Mouse (Mus musculus): ENCODE measurements around the gene Qprt.
"Not testable (repeated sequence)": the region's sequence is repeated elsewhere in the genome, so short reads cannot be mapped to it uniquely, and the experiment has no call there.

Qprt gene

GRCm38 (mm10) chr7:127093914-127094313, 28.1 kb downstream of the Qprt start:
- DNase-seq: no peak

- peak; percentile 43 for DNase-seq
Measured at GRCm38 (mm10) chr7:127091114-127091896, 30.7 kb downstream of the Qprt start, which contains the start of gene AI467606. AI467606 (plus strand) TSS chr7:127091359.

- DNase-seq: no peak
Measured at GRCm38 (mm10) chr7:127090154-127091113, 31.6 kb downstream of the Qprt start.

DNA sequence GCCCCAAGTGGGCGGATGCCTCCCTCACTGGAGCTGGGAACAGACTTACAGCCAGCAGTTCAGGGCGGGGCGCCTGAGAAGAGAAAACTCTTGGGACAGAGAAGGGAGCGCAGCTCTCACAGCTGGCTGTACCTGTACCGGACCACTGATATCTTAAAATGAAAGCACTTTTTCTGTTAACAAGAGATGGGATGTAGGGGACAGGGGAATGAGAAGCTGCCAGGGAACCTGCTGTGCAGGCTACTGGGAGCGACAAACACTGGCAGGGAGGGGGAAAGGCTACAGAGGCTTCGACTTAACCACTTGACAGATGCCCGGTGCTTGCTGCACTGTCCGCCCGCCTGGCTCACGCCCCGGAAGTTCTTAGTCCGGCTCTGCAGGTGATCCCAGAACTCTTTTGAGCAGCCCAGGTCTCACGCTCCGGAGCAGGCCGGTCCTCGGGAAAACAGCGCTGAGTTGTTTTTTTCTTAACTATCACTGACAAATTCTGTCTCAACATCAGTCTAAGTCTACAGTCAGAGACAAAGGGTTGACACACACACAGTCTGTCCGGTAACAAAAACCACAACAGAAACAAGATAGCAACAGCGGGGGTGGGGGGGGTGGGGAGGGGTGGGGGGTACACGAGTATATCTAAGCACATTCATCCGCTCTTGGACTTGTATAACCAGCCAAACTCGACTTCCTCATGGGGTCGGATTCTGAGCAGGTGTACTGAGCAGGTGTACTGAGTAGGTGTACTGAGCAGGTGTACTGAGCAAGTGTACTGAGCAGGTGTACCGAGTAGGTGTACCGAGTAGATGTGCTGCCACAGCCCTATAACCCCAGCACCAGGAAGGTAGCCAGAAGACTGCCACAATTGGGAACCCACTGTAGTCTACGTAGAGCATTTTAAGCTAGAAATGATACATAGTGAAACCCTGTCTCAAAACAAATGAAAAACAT, 32.9 kb downstream of the Qprt start:
- DNase-seq: no peak

- DNase-seq: no peak
Measured at GRCm38 (mm10) chr7:127088083-127088482, 33.9 kb downstream of the Qprt start.

- DNase-seq: not testable (repeated sequence)
Measured at GRCm38 (mm10) chr7:127087278-127088010, 34.6 kb downstream of the Qprt start, which contains the start of gene Zg16. Zg16 (minus strand) TSS chr7:127087328.

- DNase-seq: not testable (repeated sequence)
Measured at GRCm38 (mm10) chr7:127085751-127086150, 36.3 kb downstream of the Qprt start.

DNA sequence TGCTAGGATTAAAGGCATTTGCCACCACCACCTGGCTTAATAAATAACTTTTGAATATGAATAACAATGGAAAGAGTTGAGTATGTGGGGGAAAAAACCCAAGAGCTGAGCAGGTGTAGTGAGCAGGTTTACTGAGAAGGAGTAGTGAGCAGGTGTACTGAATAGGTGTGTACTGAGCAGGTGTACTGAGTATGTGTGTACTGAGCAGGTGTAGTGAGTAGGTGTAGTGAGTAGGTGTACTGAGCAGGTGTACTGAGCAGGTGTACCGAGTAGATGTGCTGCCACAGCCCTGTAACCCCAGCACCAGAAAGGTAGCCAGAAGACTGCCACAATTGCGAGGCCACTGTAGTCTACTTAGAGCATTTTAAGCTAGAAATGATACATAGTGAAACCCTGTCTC, 37.2 kb downstream of the Qprt start:
- no peak for DNase-seq

DNA sequence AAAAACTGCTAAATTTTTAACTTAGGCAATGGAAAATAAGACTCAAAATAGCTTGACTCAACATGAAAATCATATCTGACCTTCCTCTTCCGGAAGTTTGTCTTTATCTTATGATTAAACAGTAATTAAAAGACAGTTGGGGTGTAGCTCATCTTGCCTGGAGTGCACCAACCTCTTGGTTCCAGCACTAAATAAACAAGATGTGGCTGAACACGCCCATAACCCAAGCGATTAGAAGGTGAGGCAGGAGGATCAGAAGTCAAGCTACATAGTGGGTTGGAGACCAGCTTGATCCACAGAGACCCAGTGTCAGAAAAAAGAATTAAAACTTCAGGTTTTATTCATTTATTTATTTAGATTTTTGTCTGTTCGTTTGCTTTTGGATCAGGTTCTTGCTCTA, 38.3 kb downstream of the Qprt start:
- DNase-seq: no peak

DNA sequence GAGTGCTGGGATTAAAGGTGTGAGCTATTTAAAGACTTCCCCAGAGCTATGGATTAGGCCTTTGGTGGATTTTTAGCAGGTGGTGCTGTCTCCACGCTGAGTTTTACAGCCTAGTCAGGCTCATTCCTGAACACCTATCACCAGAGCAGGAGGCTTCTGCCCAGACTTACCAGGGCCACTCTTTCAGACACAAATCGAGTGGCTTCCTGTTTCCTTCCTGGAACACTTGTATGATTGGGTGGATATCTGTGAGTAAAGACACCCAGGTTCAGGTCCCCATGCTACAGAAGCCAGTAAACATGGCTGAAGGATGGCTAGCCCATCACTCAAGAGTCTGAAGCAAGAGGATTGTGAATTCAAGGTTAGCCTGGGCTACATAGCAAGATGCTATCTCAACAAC, 39.0 kb downstream of the Qprt start:
- no peak for DNase-seq

DNA sequence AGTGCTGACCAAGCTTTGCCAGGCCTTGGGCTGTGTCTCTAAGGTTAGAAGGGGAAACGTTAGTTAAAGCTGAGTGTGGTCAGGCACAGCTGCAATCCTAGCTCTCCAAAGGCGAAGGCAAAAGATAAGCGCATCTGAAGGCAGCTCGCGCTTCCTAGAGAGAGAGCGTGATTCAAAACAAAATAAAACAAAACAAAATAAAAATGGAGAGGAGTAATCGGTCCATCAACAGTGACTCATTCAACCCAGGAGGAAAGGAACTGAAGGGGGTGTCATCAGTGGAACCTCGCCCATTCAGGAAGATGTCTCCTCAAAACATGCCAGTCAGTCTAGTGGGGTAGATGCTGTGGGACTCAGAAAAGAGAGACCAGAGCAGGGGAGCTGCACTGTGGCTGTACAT, 39.8 kb downstream of the Qprt start:
- no peak for DNase-seq

DNA sequence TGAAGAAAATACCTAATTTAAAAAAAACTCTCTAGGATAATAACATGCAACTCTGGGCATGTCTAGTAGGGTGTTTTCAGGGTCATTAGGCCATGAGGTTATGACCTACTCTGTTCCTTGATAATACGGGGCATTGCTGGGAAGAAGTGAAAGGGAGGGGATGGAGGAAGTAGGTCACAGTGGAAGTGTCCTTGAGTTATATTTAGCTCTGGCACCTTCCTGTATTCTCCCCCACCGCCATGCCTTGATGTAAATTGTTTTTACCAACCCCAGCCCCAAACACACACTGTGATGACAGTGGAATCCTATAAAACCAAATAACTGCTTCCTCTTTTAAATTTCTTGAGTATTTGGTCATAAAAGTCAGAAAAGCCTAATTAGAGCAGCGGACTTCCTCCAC, 42.0 kb downstream of the Qprt start:
- DNase-seq: no peak

- no peak for DNase-seq
Measured at GRCm38 (mm10) chr7:127077692-127078091, 44.3 kb downstream of the Qprt start.

DNA sequence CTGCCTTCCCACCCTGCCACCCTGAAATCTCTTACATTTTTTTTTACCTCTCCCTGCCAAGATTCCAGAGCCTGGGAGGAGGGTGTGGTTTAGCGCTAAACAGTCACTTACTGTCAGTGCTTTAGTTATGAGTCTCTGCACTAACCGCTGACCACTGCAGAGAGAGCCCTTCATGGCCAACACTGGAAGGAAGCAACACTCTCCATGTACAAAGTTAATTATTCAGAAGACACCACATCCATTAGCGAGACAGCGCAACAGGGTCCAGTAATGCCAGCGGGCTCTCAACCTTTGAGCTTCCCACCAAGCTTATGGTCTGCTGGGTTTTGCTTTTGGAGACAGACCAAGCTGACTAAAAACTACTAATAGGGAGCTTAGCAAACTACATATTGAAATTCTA, 45.8 kb downstream of the Qprt start:
- DNase-seq: peak; percentile 79

DNA sequence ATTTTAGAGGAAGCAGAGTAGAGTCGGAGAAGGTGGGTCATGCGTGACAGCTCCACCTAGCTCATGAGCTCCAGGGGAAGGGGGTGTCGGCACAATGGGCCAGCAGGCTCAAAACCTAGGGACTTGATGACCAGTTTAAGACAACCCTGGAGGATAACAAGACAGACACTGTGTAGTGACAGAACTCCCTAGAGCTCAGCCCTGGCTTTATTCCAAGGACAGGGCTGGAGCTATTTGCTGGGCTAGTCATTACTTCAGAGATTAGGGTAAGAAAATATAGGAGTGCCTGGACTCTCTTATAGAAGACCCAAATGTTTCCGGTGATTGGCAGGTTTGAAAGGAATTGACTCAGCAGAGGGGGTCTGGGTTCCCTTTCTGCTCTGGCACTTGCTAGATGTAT, 48.8 kb downstream of the Qprt start:
- no peak for DNase-seq

GRCm38 (mm10) chr7:127070871-127071413, 51.1 kb downstream of the Qprt start:
- no peak for DNase-seq

DNA sequence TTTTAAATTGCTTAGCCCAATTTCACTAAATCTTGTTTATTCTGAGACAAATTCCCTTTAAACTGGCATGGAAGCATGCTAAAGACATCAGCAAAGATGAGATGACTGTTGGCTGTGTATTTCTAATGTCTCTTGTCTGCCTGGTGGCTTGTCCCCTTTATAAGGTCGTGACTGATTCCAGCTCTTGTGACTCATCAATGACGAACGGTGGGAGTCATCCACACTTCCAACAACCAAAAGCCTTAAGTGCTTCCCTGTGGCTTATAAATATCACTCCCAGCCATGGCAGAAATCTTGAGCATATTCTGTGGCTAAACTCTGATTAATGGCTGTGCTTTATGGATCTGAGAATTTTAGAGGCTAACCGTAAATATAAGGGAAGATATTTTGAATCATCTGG, 55.7 kb downstream of the Qprt start:
- DNase-seq: no peak

DNA sequence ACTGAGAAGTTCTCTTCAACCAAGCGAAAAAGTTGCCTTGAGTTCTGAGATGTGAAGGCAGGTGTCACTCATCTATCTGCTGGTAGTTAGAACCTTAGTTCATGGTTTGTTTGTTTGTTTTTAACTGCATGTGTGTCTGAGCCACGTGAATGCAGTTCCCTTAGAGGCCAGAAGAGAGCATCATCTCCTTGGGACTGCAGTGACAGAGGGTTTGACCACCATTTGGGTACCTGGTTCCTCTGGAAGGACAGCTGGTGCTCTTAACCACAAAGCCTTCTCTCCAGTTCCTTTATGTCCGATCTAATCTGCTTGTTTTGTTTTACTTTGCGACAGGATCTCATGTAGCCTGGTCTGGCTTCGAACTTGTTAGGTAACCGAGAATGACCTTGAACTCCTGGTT, 56.5 kb downstream of the Qprt start:
- no peak for DNase-seq

Measured in kidney, adult 9 months (tissue).